In genomic region chr3:89727028-89727427, GRCm38 (mm10) we compare ENCODE assay signal across 8 mouse cellular contexts. TPM values are rescaled to one million over a fixed set of nuclear protein-coding genes. Genes with fewer than 3 reads are reported as not detected.
DNase-seq lines count a peak whose midpoint lies in the region; ATAC-seq lines count a peak whose summit lies in the region.
"Had no signal": no experiment of that assay in that cellular context is flagged by ENCODE, and none has a peak within 500 bp of the region (broad histone marks: within the 10 kb centered on the region; RNA-seq: fewer than 3 reads in every experiment).

No protein-coding gene starts in this region.

- no peak overlapping the region for H3K4me2 ChIP-seq in liver, embryonic 12.5 days
- H3K4me2 ChIP-seq: hindbrain, embryonic 15.5 days had no signal

- H3K27ac ChIP-seq in liver, embryonic 12.5 days = no peak overlapping the region
- H3K27ac ChIP-seq: hindbrain, embryonic 15.5 days had no signal

- 12% methylated on average over 4 of the region's 4 CpGs for WGBS in liver, embryonic 12.5 days (ENCODE audit: insufficient replicate concordance)

- H3K9me3 ChIP-seq in liver, embryonic 12.5 days (replicated peaks) = no peaks in the 10 kb centered on the region
- peaks cover 10% of the 10 kb centered on the region for H3K9me3 ChIP-seq in megakaryocyte, embryonic 14.5 days
- H3K9me3 ChIP-seq: hindbrain, embryonic 15.5 days had no signal

- no peak overlapping the region for H3K4me3 ChIP-seq in liver, embryonic 12.5 days
- H3K4me3 ChIP-seq in megakaryocyte, embryonic 14.5 days (replicated peaks) = peak overlapping the region; percentile 71
- H3K4me3 ChIP-seq: hindbrain, embryonic 15.5 days had no signal

- DNase-seq in liver (peak; percentile 64), NIH3T3 (ENCODE audit: low read depth) (peak; percentile 73)
- DNase-seq in cerebellum, postnatal 14 days = peak; percentile 43 to 54
- peak; percentile 80 for DNase-seq in induced T-regulatory cell, adult 2 months (ENCODE audit: low read depth)
- peak; percentile 37 to 61 for DNase-seq in thymus, postnatal 10 days (ENCODE audit: low spot score in 2 of 2)

- no peak overlapping the region for H3K9ac ChIP-seq in liver, embryonic 12.5 days
- H3K9ac ChIP-seq: hindbrain, embryonic 15.5 days had no signal

- no peaks in the 10 kb centered on the region for H3K36me3 ChIP-seq in liver, embryonic 12.5 days
- H3K36me3 ChIP-seq in megakaryocyte, embryonic 14.5 days (replicated peaks; ENCODE audit: low read length) = peaks cover 5% of the 10 kb centered on the region
- H3K36me3 ChIP-seq: hindbrain, embryonic 15.5 days had no signal

- H3K27me3 ChIP-seq in liver, embryonic 12.5 days (replicated peaks) = no peaks in the 10 kb centered on the region
- H3K27me3 ChIP-seq in megakaryocyte, embryonic 14.5 days (replicated peaks) = no peaks in the 10 kb centered on the region
- H3K27me3 ChIP-seq: hindbrain, embryonic 15.5 days had no signal

- peaks cover 34% of the 10 kb centered on the region for H3K4me1 ChIP-seq in liver, embryonic 12.5 days
- peaks cover 46% of the 10 kb centered on the region for H3K4me1 ChIP-seq in megakaryocyte, embryonic 14.5 days

- no peak for ATAC-seq in liver, embryonic 12.5 days

RNA-seq across cellular contexts. Expression of gene Adar, which starts 12.2 kb away (rescaled TPM):
- 9.9 and 10.4 TPM in 2 replicates for polyA plus RNA-seq in liver, embryonic 12.5 days (2016; fragmentation: Nextera tagmentation; extraction: Ambion mirVana)
- polyA plus RNA-seq in megakaryocyte, embryonic 14.5 days (2012; ENCODE audit: insufficient read depth, low replicate concordance) = 5.3 and 6.3 TPM in 2 replicates

RNA-seq across cellular contexts. Expression of gene Chrnb2, which starts 37.4 kb away (rescaled TPM):
- 0.26 and 0.31 TPM in 2 replicates for polyA plus RNA-seq in liver, embryonic 12.5 days (2016; fragmentation: Nextera tagmentation; extraction: Ambion mirVana)
- polyA plus RNA-seq in megakaryocyte, embryonic 14.5 days (2012; ENCODE audit: insufficient read depth, low replicate concordance) = 0.04 TPM in 1 of 2 replicates, not detected in the other

RNA-seq across cellular contexts. Expression of gene Ube2q1, which starts 46.4 kb away (rescaled TPM):
- polyA plus RNA-seq in liver, embryonic 12.5 days (2016; fragmentation: Nextera tagmentation; extraction: Ambion mirVana) = 8.4 and 9.7 TPM in 2 replicates
- polyA plus RNA-seq in megakaryocyte, embryonic 14.5 days (2012; ENCODE audit: insufficient read depth, low replicate concordance) = 35.2 and 80.6 TPM in 2 replicates
